Mouse (Mus musculus): ENCODE measurements around the gene Actn1.

- TF ChIP-seq ZC3H11A (IDR thresholded peaks at IDR 0.05; ENCODE audit: low read depth, low read length), result no peak
- no peak for TF ChIP-seq NELFE (IDR thresholded peaks at IDR 0.05; ENCODE audit: low read depth, low read length)
- no peak for TF ChIP-seq TCF12 (IDR thresholded peaks at IDR 0.05; ENCODE audit: low read depth, low read length)
- no peak for TF ChIP-seq EP300 (IDR thresholded peaks at IDR 0.05; ENCODE audit: low read length)
- no peak for TF ChIP-seq CTCF (conservative IDR thresholded peaks at IDR 0.05 in 1 of 2, IDR thresholded peaks at IDR 0.05 in 1 of 2; ENCODE audit: low read depth in 2 of 2, low read length in 2 of 2)
- TF ChIP-seq MAFK (IDR thresholded peaks at IDR 0.05; ENCODE audit: insufficient replicate concordance, low read length), result no peak
- no peak for TF ChIP-seq MAX (IDR thresholded peaks at IDR 0.05; ENCODE audit: low read length)
- TF ChIP-seq POLR2A (IDR thresholded peaks at IDR 0.05; ENCODE audit: low read depth, low read length), result no peak
- TF ChIP-seq E2F4 (IDR thresholded peaks at IDR 0.05; ENCODE audit: insufficient replicate concordance, low read depth, low read length), result no peak
- TF ChIP-seq USF1 (IDR thresholded peaks at IDR 0.05; ENCODE audit: low read depth, low read length), result no peak
Measured at GRCm38 (mm10) chr12:80222473-80222872, 37.7 kb downstream of the Actn1 start.
